Mouse (Mus musculus) right cerebral cortex, adult 18-20 months (tissue): ENCODE data around the gene Fabp3.
A peak's percentile ranks its signal among the peaks of the same experiment; 100 is the strongest.

Experiments used
- DNase-seq: peaks from one replicate; pipeline ENCODE4 v3.0.0; 2022; ENCODE audit warnings: mixed read lengths

Gene Fabp3

DNA sequence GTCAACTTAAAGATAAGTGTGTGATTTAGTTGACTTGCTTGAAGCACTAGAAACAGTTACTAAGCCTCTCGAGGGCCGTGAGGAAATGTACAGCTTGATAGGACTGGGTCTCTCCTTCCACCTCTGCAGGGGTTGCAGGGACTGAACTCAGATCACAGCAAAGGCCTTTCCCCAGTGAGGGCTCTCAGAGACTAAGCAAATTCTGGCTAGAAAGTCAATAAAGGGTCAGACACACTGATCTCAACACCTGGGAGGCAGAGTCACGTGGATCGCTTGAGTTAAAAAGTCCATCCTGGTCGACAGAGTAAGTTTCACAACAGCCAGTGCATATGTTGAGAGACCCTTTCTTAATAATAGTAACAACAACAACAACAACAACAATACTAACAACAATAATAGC, 27.5 kb downstream of the Fabp3 start:
- no peak for DNase-seq

GRCm38 (mm10) chr4:130341691-130342090, 33.3 kb downstream of the Fabp3 start:
- DNase-seq = peak; percentile 21

DNA sequence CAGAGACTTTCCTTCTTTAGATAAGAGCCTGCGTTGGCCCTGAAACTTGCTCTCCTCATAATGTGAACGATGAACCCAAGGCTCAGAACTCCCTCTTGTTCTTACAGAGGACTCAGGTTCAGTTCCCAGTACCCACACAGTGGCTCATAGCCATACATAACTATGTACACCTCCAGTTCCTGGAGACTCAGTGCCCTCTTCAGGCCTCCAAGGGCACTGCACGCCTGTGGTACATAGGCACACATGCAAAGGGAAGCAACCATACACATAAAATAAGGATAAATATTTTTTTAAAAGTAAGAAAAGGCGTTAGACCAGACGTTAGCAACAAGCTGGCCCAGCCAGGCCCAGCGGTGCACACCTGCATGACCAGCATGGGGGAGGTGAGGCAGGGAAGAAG, 41.3 kb downstream of the Fabp3 start:
- DNase-seq = no peak

- no peak for DNase-seq
These were observed 42.5 kb downstream of the Fabp3 start for GRCm38 (mm10) chr4:130350690-130351422.

DNA sequence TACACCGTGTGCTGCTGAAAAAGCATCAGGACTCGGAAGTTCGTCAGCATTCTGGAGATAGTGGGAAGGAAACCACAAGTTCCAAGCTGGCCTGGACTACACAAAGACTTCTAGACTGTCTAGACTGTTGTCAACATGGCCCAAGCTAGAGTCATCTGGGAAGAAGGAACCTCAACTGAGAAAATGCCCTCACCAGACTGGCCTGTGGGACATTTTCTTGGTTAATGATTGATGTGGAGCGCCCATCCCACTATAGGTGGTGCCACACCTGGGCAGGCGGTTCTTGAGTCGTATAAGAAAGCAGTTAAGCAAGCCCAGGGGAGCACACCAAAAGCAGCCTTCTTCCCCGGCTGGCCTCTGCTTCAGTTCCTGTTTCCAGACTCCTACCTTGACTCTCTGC, 44.2 kb downstream of the Fabp3 start:
- no peak for DNase-seq

DNA sequence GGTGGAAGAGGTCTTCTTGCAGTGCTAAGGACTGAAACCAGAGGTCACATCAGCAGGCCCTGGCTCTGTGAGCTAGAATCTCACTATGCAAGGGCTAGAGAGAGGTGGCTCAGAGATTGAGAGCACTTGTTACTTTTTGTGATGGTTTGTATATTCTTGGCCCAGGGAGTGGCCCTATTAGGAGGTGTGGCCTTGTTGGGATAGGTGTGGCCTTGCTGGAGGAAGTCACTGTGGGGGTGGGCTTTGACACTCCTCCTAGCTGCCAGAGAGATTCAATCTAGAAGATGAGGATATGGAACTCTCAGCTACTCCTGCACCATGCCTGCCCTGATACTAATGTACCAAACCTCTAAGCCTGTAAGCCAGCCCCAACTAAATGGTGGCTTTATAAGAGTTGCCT, 49.6 kb downstream of the Fabp3 start:
- no peak for DNase-seq

- peak; percentile 100 for DNase-seq
These were observed 51.3 kb downstream of the Fabp3 start, which contains the start of the genes Zcchc17 and Snrnp40 for GRCm38 (mm10) chr4:130359486-130360237. Gene Zcchc17, minus strand, starts transcription at chr4:130359943. Gene Snrnp40, plus strand, starts transcription at chr4:130360132.

DNA sequence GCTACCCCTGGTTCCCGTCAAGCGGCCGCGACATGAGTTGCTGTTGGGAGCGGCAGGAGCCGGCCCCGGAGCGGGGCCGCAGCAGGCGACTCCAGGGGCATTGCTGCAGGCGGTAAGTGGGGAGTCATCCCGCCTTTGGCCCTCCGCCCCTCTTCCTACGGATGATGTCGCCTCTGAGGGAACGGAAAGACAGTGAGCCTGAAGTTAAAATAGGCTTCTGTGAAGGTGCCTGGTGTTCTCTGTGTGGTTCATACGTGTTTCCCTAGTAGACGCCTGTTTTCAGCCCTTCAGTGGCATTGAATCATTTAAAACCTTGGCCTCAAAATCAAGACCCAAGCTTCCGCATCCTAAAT, 51.8 kb downstream of the Fabp3 start:
- no peak for DNase-seq
